Mouse (Mus musculus): ENCODE data around the gene Mkrn1. TPM values are rescaled to one million over a fixed set of nuclear protein-coding genes. Genes with fewer than 3 reads are reported as not detected.
"Not testable (repeated sequence)": the region's sequence is repeated elsewhere in the genome, so short reads cannot be mapped to it uniquely, and the experiment has no call there.

Mkrn1 gene
- total and polyA plus RNA-seq, 2 experiments from 2014 or later = 217 to 264 TPM

- H3K4me3 ChIP-seq (ENCODE audit: low read depth, low read length) = no peak overlapping the region
- H3K4me1 ChIP-seq (ENCODE audit: insufficient read depth) = no peaks in the 10 kb centered on the region
- no peak overlapping the region for H3K9ac ChIP-seq
- no peak for TF ChIP-seq CTCF (IDR thresholded peaks at IDR 0.05; ENCODE audit: low read depth)
- no peaks in the 10 kb centered on the region for H3K9me3 ChIP-seq (ENCODE audit: low read length)
- peaks cover 39% of the 10 kb centered on the region for H3K36me3 ChIP-seq (ENCODE audit: insufficient read depth)
- DNase-seq (no peak), ATAC-seq (no peak)
- 72% methylated on average over 4 of the region's 4 CpGs for WGBS
- H3K27ac ChIP-seq (ENCODE audit: low read depth, low read length) = no peak overlapping the region
- no peaks in the 10 kb centered on the region for H3K27me3 ChIP-seq (ENCODE audit: insufficient read depth, low read length)
- no peak overlapping the region for H3K4me2 ChIP-seq (ENCODE audit: low read depth)
These were observed 24.8 kb downstream of the Mkrn1 start for GRCm38 (mm10) chr6:39395471-39395870.

DNA sequence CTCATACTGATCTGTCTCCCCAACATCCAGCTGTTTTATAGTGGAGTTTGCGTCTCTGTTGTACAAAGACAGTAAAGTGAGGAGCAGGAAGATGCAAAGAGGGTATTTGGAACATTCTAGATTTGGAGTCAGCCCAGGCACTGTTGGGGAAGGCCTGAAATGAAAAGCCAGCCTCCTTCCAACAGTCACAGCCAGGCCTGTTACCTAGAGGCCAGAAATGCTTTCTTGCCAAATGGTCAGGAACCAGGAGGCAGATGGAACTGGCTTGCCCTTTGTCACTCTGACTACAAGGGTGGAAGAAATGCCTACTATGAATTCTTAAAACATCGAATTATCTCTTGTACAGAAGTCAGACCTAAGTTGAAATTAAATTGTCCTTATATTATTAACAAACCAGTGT lies 30.3 kb downstream of the Mkrn1 start:
- no peak overlapping the region for H3K4me3 ChIP-seq (ENCODE audit: low read depth, low read length)
- DNase-seq (no peak), ATAC-seq (no peak)
- peaks cover 7% of the 10 kb centered on the region; the same call in 1 of the 2 replicates for H3K36me3 ChIP-seq (ENCODE audit: insufficient read depth)
- H3K27me3 ChIP-seq (ENCODE audit: insufficient read depth, low read length) = no peaks in the 10 kb centered on the region
- no peak for TF ChIP-seq CTCF (IDR thresholded peaks at IDR 0.05; ENCODE audit: low read depth)
- H3K4me2 ChIP-seq (ENCODE audit: low read depth) = no peak overlapping the region
- no peaks in the 10 kb centered on the region for H3K4me1 ChIP-seq (ENCODE audit: insufficient read depth)
- 94% methylated on average over 2 of the region's 2 CpGs for WGBS
- H3K9ac ChIP-seq = no peak overlapping the region
- H3K27ac ChIP-seq (ENCODE audit: low read depth, low read length) = no peak overlapping the region
- no peaks in the 10 kb centered on the region for H3K9me3 ChIP-seq (ENCODE audit: low read length)

GRCm38 (mm10) chr6:39381125-39381880 lies 39.0 kb downstream of the Mkrn1 start, which contains the start of gene Rab19:
Gene Rab19, plus strand, starts transcription at chr6:39381175.
- peak within 1 kb of the TSS; percentile 38; the same call in 1 of the 2 replicates for H3K4me2 ChIP-seq (ENCODE audit: low read depth)
- no peaks in the 10 kb centered on the region; the same call in 1 of the 2 replicates for H3K27me3 ChIP-seq (ENCODE audit: insufficient read depth, low read length)
- no peaks in the 10 kb centered on the region for H3K9me3 ChIP-seq (ENCODE audit: low read length)
- 0 out of 2 replicates have a peak within 1 kb of the TSS, but pooled peaks have one; percentile 10 for H3K9ac ChIP-seq
- no peaks in the 10 kb centered on the region for H3K4me1 ChIP-seq (ENCODE audit: insufficient read depth)
- WGBS = 10% methylated on average over 20 of the region's 20 CpGs
- no peak for TF ChIP-seq CTCF (IDR thresholded peaks at IDR 0.05; ENCODE audit: low read depth)
- DNase-seq (no peak), ATAC-seq (no peak)
- H3K36me3 ChIP-seq (ENCODE audit: insufficient read depth) = no peaks in the 10 kb centered on the region
- H3K4me3 ChIP-seq (ENCODE audit: low read depth, low read length) = peak within 1 kb of the TSS; percentile 27
- no peak within 1 kb of the TSS for H3K27ac ChIP-seq (ENCODE audit: low read depth, low read length)

GRCm38 (mm10) chr6:39380276-39380675 lies 40.0 kb downstream of the Mkrn1 start:
- ATAC-seq (no peak), DNase-seq (no peak)
- no peak overlapping the region for H3K4me3 ChIP-seq (ENCODE audit: low read depth, low read length)
- 96% methylated on average over 3 of the region's 3 CpGs for WGBS
- no peak overlapping the region for H3K27ac ChIP-seq (ENCODE audit: low read depth, low read length)
- H3K9ac ChIP-seq = no peak overlapping the region
- no peaks in the 10 kb centered on the region for H3K9me3 ChIP-seq (ENCODE audit: low read length)
- H3K4me1 ChIP-seq (ENCODE audit: insufficient read depth) = no peaks in the 10 kb centered on the region
- no peak overlapping the region for H3K4me2 ChIP-seq (ENCODE audit: low read depth)
- no peaks in the 10 kb centered on the region; the same call in 1 of the 2 replicates for H3K27me3 ChIP-seq (ENCODE audit: insufficient read depth, low read length)
- no peak for TF ChIP-seq CTCF (IDR thresholded peaks at IDR 0.05; ENCODE audit: low read depth)
- H3K36me3 ChIP-seq (ENCODE audit: insufficient read depth) = no peaks in the 10 kb centered on the region

- ATAC-seq = no peak
- Histone ChIP-seq H3K4me3 (ENCODE audit: low read depth, low read length) (no peak overlapping the region), H3K4me1 (ENCODE audit: insufficient read depth) (no peaks in the 10 kb centered on the region), H3K4me2 (ENCODE audit: low read depth) (no peak overlapping the region), H3K27me3 (ENCODE audit: insufficient read depth, low read length) (no peaks in the 10 kb centered on the region; the same call in 1 of the 2 replicates), H3K27ac (ENCODE audit: low read depth, low read length) (no peak overlapping the region), H3K9me3 (ENCODE audit: low read length) (no peaks in the 10 kb centered on the region), H3K36me3 (ENCODE audit: insufficient read depth) (no peaks in the 10 kb centered on the region), H3K9ac (no peak overlapping the region)
- no peak for TF ChIP-seq CTCF (IDR thresholded peaks at IDR 0.05; ENCODE audit: low read depth)
- 77% methylated on average over 8 of the region's 8 CpGs for WGBS
- no peak for DNase-seq
These were observed 40.5 kb downstream of the Mkrn1 start for GRCm38 (mm10) chr6:39379749-39380148.

DNA sequence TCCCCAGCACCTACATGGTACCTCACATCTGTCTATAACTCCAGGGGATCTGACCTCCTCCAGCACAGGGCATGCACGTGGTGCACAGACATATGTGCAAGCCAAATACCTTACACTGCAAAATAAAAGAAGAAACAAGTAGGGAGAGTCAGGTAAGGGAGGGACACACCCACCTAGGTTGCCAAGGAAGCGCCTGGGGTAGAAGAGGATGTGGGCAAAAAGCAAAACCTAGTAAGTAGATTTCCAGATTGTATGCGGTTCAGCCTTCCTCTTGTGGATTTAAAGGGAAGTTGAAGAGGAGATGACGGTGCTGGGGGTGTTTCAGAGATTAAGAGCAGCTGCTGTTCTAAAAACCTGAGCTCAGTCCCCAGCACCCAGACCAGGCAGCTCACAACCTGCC lies 41.0 kb downstream of the Mkrn1 start:
- H3K36me3 ChIP-seq (ENCODE audit: insufficient read depth) = no peaks in the 10 kb centered on the region
- TF ChIP-seq CTCF (IDR thresholded peaks at IDR 0.05; ENCODE audit: low read depth) = no peak
- no peaks in the 10 kb centered on the region for H3K9me3 ChIP-seq (ENCODE audit: low read length)
- no peak overlapping the region for H3K4me3 ChIP-seq (ENCODE audit: low read depth, low read length)
- no peak overlapping the region for H3K9ac ChIP-seq
- no peak for ATAC-seq
- no peaks in the 10 kb centered on the region for H3K4me1 ChIP-seq (ENCODE audit: insufficient read depth)
- H3K27me3 ChIP-seq (ENCODE audit: insufficient read depth, low read length) = no peaks in the 10 kb centered on the region; the same call in 1 of the 2 replicates
- DNase-seq = no peak
- H3K4me2 ChIP-seq (ENCODE audit: low read depth) = no peak overlapping the region
- no peak overlapping the region for H3K27ac ChIP-seq (ENCODE audit: low read depth, low read length)
- WGBS = 67% methylated on average over 4 of the region's 4 CpGs

DNA sequence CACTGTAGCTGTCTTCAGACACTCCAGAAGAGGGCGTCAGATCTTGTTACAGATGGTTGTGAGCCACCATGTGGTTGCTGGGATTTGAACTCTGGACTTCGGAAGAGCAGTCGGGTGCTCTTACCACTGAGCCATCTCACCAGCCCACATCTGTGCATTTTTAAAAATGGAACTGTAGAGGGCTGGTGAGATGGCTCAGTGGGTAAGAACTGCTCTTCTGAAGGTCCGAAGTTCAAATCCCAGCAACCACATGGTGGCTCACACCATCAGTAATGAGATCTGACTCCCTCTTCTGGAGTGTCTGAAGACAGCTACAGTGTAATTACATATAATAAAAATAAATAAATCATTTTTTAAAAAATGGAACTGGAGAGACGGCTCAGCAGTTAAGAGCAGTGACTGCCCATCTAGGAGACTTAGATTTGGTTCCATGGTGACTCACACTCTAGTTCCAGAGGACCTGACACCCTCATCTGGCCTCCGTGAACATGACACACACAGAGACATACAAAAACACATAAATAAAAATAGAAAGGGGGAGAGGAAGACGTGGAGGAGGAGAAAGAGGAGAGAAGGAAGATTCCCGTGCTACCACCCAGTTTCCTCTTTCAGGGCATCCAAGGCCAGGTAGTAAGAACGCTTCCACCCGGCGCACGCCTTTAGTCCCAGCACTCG lies 42.0 kb downstream of the Mkrn1 start:
- H3K4me3 ChIP-seq (ENCODE audit: low read depth, low read length); H3K4me1 ChIP-seq (ENCODE audit: insufficient read depth); H3K36me3 ChIP-seq (ENCODE audit: insufficient read depth); H3K9me3 ChIP-seq (ENCODE audit: low read length); DNase-seq; H3K27me3 ChIP-seq (ENCODE audit: insufficient read depth, low read length); H3K27ac ChIP-seq (ENCODE audit: low read depth, low read length); H3K4me2 ChIP-seq (ENCODE audit: low read depth); H3K9ac ChIP-seq: not testable (repeated sequence)
- ATAC-seq = peak; percentile 10
- 87% methylated on average over 12 of the region's 13 CpGs for WGBS
